Mouse (Mus musculus) adrenal gland, adult 18-20 months (tissue): ENCODE results near the gene Ppp1cc. TPM values are rescaled to one million over a fixed set of nuclear protein-coding genes. Genes with fewer than 3 reads are reported as not detected.

Source experiments
- DNase-seq, 2 experiments: peaks; one replicate each; pipeline ENCODE4 v3.0.0; 2021 to 2022; ENCODE audit warnings: low spot score in 2 of 2
- long read RNA-seq, 2 experiments: library from polyadenylated mRNA; stranded (forward); transcript quantifications; one replicate each; pipeline ENCODE4 v2.0.0; 2021
- total RNA-seq, 2 experiments: library from RNA; stranded (reverse); gene quantifications; 1 replicate in 1 of 2; 2 replicates in 1 of 2; pipeline ENCODE4 v1.2.3; 2021

Gene Ppp1cc
- 100 to 1,000 TPM; 142 to 147 TPM for total RNA-seq
- long read RNA-seq, experiment 1, transcript Ppp1cc-202 (7 exons, 2,384 nt), result major isoform, 81 of 109 reads
- long read RNA-seq, experiment 1, transcript Ppp1cc-201 (8 exons, 1,442 nt), result minor isoform, 13 of 109 reads
- long read RNA-seq, experiment 1, partial matches to known transcripts, result 2 of 109 reads
- long read RNA-seq, experiment 1, other reads (novel, unspliced or antisense), result 9 of 109 reads
- long read RNA-seq, experiment 2, transcript Ppp1cc-201 (8 exons, 1,442 nt), result minor isoform, 29 of 231 reads
- long read RNA-seq, experiment 2, transcript Ppp1cc-202 (7 exons, 2,384 nt), result major isoform, 176 of 231 reads
- long read RNA-seq, experiment 2, transcript Ppp1cc-203 (6 exons, 2,492 nt), result minor isoform, 11 of 231 reads
- long read RNA-seq, experiment 2, partial matches to known transcripts, result 4 of 231 reads
- long read RNA-seq, experiment 2, other reads (novel, unspliced or antisense), result 11 of 231 reads

DNA sequence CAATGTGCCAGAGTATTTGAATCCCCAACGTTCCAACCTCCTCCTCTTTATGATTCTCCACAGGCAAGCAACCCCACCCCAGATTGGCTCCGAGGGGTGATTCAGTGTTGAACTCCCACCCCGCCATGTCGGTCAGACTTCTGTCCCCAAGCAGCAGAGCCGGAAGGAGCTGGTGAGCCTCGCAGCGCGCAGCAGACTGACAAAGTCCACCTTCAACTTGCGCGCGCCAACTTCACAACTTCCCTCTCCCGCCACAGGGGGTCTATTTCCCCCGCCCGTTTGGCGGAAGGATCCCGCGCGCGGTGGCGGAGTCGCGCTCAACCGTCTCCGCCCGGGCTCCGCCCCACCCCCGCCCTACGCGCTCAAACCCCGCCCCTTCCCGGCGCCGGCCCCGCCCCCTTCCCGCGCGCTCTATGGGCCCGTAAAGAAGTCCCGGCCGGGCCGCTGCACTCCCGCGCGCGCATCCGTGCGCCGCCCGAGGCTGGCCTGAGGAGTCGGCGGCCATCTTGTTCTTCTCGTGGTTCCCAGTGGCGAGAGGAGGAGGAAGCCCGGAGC is at the start of gene Ppp1cc:
Gene Ppp1cc (plus strand): TSS at position 452 of the 555 bp plus-strand sequence.
- DNase-seq, result peak; percentile 88

DNA sequence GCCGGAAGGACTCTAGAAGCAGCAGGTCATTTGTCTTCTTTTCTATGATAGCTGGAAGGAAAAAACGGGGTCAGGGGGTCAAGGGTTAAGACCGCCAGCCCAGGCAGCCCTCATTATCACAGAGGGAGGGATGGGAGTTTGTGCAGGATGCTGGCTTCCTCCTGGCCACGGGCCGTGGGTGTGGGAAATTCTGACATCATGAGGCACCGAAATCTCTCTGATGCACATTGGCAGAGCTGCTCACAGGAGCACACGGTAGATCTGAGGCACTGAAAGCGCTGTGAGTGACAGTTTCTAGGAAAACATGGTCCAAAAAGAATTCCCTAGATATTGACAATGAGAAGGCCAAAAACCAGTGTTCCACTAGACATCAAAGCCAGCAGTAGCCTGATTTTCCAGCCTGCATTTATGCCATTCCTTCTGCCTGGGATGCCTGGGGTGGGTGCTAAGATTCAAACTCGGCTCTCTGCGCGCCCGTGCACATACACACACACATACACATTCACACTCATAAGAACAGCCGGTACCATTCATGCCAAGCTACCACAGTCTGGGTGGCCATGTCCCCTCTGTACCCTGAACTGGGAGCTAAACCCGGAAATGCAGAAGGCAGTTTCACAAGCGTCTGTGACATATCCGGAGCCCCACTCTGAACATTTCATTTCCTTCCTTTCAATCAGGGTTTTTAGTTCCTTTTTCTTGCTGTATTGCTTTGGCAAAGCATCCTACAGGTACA is 48.6 kb upstream of the Ppp1cc start:
- no peak for DNase-seq

DNA sequence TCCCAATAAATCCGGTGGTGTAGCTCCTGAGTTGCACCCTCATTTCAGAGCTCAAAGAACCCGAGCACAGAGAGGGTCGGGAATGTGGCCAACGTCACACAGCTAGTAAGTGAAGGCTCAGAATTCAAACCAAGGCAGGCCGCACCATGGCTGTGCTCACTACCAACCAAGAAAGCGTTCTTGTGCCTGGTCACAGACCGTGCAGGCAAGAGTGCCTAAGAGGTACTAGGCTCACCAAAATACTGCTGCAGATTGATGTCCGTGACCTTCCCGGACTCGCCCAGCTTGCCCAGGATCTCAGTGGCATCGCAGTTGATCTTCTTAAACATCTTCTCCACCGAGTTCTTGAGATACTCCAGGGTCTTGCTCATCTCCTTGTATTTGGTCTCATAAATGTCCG is 47.5 kb upstream of the Ppp1cc start:
- no peak for DNase-seq

GRCm38 (mm10) chr5:122111091-122111932 is 46.8 kb upstream of the Ppp1cc start:
- DNase-seq, result no peak

DNA sequence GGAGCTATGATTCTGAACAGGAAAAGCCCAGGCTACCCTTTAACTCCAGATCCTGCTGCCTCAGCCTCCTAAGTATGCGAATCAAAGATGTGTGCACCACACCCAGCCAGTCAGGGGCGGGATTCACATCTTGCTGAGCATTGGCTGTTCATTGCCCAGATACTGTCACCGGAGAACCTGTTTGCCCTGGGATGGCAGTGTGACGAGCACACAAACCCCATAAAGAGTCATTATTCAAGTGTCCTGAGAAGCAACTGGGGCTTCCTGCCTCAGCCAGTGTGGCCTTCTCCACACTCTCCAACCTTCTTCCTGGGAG is 46.2 kb upstream of the Ppp1cc start:
- no peak for DNase-seq

DNA sequence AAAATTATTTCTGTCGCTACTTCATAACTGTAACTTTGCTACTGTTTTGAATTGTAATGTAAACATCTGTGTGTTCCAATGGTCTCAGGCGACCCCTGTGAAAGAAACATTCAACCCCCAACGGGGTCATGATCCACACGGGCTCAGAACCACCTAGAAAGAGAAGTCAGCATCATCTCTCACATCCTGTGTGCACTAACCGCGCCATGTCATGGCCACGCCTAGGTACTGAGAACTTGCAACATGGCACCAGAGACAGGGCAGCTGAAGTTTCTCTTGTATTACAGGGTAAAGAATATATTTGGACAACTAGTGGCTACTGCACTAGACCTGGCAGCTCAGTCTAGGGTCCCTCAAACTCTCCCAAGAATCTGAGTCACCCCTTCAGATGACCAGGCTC is 44.6 kb upstream of the Ppp1cc start:
- DNase-seq, result no peak

GRCm38 (mm10) chr5:122114176-122114575 is 43.9 kb upstream of the Ppp1cc start:
- peak; percentile 64 to 66 for DNase-seq

GRCm38 (mm10) chr5:122115266-122115763 is 42.8 kb upstream of the Ppp1cc start:
- no peak for DNase-seq

- DNase-seq, result no peak
Observed at GRCm38 (mm10) chr5:122116243-122116642, 41.8 kb upstream of the Ppp1cc start.

GRCm38 (mm10) chr5:122125211-122125760 is 32.8 kb upstream of the Ppp1cc start:
- DNase-seq, result no peak

DNA sequence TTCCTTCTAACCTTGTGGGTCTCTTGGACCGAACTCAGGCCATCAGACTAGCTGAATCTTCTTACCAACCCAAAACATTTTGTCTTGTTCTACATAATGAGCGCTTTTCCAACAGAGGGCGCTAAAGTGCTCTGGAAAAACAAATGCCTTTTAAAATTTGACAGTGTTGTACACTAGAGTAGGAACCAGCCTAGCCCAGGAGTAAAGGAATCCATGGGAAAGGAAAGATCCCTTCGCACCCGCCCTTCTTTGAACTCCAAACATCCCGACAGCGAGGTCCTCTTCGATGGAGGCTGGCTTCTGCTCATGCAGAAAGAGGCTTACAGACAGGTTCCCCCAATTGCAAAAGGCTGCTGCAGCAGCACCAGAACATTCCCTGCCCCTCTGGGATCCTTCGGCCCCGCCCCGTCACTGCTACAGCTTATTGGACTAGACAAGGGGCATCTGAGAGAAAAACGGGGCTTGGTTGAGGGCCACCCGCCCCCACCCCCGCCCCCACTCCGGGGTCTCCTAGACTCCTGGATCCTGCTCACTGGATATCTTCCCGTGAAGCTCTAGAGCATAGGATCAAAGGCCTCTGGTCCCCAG is 28.9 kb upstream of the Ppp1cc start:
- peak; percentile 62 to 66 for DNase-seq

GRCm38 (mm10) chr5:122130341-122130998 is 27.6 kb upstream of the Ppp1cc start:
- no peak for DNase-seq

GRCm38 (mm10) chr5:122131076-122132051 is 26.7 kb upstream of the Ppp1cc start:
- DNase-seq, result peak; percentile 87 to 94

- DNase-seq, result no peak
Observed at GRCm38 (mm10) chr5:122132167-122133049, 25.7 kb upstream of the Ppp1cc start.

DNA sequence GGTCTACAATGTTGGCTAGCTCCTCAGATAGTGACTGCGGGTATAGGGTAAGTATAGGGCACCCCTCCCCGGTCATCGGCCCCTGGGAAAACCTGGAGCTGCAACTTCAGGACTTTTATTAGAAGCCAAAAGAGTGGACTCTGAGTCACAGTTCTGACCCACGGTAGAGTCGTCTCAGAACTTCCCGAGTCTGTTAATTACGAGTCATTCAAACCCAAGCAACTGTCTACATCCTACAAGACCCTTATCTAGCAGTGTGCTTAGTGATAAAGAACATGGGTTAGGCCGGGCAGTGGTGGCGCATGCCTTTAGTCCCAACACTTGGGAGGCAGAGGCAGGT is 25.1 kb upstream of the Ppp1cc start:
- DNase-seq, result no peak

GRCm38 (mm10) chr5:122134395-122135289 is 23.4 kb upstream of the Ppp1cc start:
- no peak for DNase-seq
